Mouse (Mus musculus): ENCODE data around the gene Robo1.

- TF ChIP-seq CTCF (IDR thresholded peaks at IDR 0.05; ENCODE audit: low read depth, low read length): no peak
- TF ChIP-seq GATA1 (IDR thresholded peaks at IDR 0.05; ENCODE audit: borderline replicate concordance, low read length): no peak
- no peak for TF ChIP-seq TAL1 (conservative IDR thresholded peaks at IDR 0.05; ENCODE audit: low read depth, low read length)
- no peak for TF ChIP-seq GATA2 (IDR thresholded peaks at IDR 0.05; ENCODE audit: borderline replicate concordance, low read depth, low read length)
Measured at GRCm38 (mm10) chr16:72811494-72811893, 503.4 kb downstream of the Robo1 start.
